10 mouse cellular contexts compared by ENCODE assay signal in the genomic region with DNA sequence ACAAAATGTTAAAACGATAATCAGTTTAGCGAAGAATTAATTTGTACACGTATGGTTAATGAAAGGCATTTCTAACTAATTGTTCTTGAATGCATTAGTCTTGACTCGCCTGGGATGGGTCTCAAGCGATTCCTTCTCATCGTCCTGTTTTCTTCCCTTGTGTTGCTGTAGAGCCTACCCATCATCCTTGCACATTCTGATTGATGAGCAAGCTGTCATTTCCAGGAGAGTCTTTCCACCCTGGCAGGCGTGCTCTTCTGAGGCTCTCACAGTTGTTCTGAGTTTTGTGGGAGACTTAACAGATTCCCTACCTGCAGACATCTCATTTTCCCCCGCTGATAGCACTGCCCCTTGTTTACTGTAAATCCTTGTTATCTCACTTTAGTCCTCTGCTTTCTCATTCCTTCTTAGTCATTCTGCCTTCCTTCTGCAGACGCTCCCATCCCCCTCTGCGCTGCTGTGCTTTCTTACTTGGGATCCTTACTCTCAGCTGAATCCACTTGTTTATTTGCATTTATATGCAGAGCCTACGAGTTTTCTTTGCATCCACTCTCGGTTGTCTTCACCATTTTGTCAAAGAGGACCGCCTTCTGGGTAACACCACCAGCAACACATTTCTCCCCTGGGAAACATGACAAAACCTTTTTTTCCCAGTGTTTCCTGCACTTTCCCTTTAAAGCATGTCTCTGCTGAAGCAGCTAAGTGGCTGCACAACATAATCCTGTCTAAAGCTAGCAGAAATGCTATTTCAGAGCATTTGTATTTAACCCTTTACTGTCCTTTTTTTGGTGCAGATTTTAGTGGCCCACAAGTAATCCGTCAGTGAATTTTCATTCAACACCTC. TPM values are rescaled to one million over a fixed set of nuclear protein-coding genes. Genes with fewer than 3 reads are reported as not detected.
DNase-seq lines count a peak whose midpoint lies in the region; ATAC-seq and TF ChIP-seq lines count a peak whose summit lies in the region.
"Had no signal": no experiment of that assay in that cellular context is flagged by ENCODE, and none has a peak within 500 bp of the region (broad histone marks: within the 10 kb centered on the region; RNA-seq: fewer than 3 reads in every experiment).

No protein-coding gene starts in this region.

- H3K27ac ChIP-seq in heart, postnatal 0 days (ENCODE audit: low read depth), result no peak overlapping the region
- no peak overlapping the region for H3K27ac ChIP-seq in forebrain, embryonic 16.5 days (ENCODE audit: low read length)
- H3K27ac ChIP-seq in midbrain, embryonic 16.5 days (ENCODE audit: low read length), result peak overlapping the region; percentile 74
- H3K27ac ChIP-seq: limb, embryonic 15.5 days had no signal

- H3K36me3 ChIP-seq in heart, postnatal 0 days (replicated peaks; ENCODE audit: control insufficient read depth, insufficient read depth, low read length), result no peaks in the 10 kb centered on the region
- no peaks in the 10 kb centered on the region for H3K36me3 ChIP-seq in forebrain, embryonic 16.5 days (ENCODE audit: control insufficient read depth, insufficient read depth)
- H3K36me3 ChIP-seq in midbrain, embryonic 16.5 days (ENCODE audit: control insufficient read depth, insufficient read depth, low read length), result no peaks in the 10 kb centered on the region
- H3K36me3 ChIP-seq: limb, embryonic 15.5 days had no signal

- no peak for DNase-seq in heart, postnatal 0 days (ENCODE audit: low spot score)
- no peak for DNase-seq in heart, adult 8-10 months (ENCODE audit: low spot score)
- peak; percentile 25 for DNase-seq in embryo, embryonic 11 days
- no peak for DNase-seq in MN1 (ENCODE audit: low spot score)
- no peak for DNase-seq in lung, adult 18-20 months
- DNase-seq in cerebellum, adult 18-20 months, result no peak
- DNase-seq: thymus, postnatal 4 days had no signal

- H3K9ac ChIP-seq in heart, postnatal 0 days (replicated peaks; ENCODE audit: low read depth, low read length), result no peak overlapping the region
- H3K9ac ChIP-seq in forebrain, embryonic 16.5 days (replicated peaks; ENCODE audit: low read depth, low read length), result peak overlapping the region; percentile 14; the same call in 1 of the 2 replicates
- peak overlapping the region; percentile 43; the same call in 1 of the 2 replicates for H3K9ac ChIP-seq in midbrain, embryonic 16.5 days (ENCODE audit: low read depth, low read length)
- H3K9ac ChIP-seq: limb, embryonic 15.5 days had no signal

- TF ChIP-seq EP300 in heart, postnatal 0 days (IDR thresholded peaks at IDR 0.05; ENCODE audit: low read depth), result no peak

- H3K4me2 ChIP-seq in heart, postnatal 0 days (ENCODE audit: low read depth, low read length), result peak overlapping the region; percentile 25; the same call in 1 of the 2 replicates
- H3K4me2 ChIP-seq in forebrain, embryonic 16.5 days (ENCODE audit: low read length), result peak overlapping the region; percentile 33
- H3K4me2 ChIP-seq in midbrain, embryonic 16.5 days (ENCODE audit: low read length), result peak overlapping the region; percentile 59
- H3K4me2 ChIP-seq: limb, embryonic 15.5 days had no signal

- no peak for ATAC-seq in heart, postnatal 0 days (ENCODE audit: insufficient read depth, low read depth)
- ATAC-seq in forebrain, embryonic 16.5 days, result peak; percentile 75
- peak; percentile 87 for ATAC-seq in midbrain, embryonic 16.5 days

- H3K4me3 ChIP-seq in heart, postnatal 0 days (ENCODE audit: low read depth, low read length), result no peak overlapping the region
- H3K4me3 ChIP-seq in forebrain, embryonic 16.5 days (replicated peaks; ENCODE audit: low read length), result peak overlapping the region; percentile 1; the same call in 1 of the 2 replicates
- H3K4me3 ChIP-seq in midbrain, embryonic 16.5 days (ENCODE audit: low read depth, low read length), result peak overlapping the region; percentile 14
- H3K4me3 ChIP-seq: limb, embryonic 15.5 days had no signal

- no peak for TF ChIP-seq CTCF in heart, postnatal 0 days (IDR thresholded peaks at IDR 0.05; ENCODE audit: low read depth)

- H3K27me3 ChIP-seq in heart, postnatal 0 days (ENCODE audit: control insufficient read depth, insufficient read depth, low read length), result no peaks in the 10 kb centered on the region
- H3K27me3 ChIP-seq in forebrain, embryonic 16.5 days (replicated peaks; ENCODE audit: control insufficient read depth, insufficient read depth, low read length), result no peaks in the 10 kb centered on the region
- H3K27me3 ChIP-seq in midbrain, embryonic 16.5 days (ENCODE audit: control insufficient read depth, insufficient read depth, low read depth, low read length), result no peaks in the 10 kb centered on the region
- H3K27me3 ChIP-seq: limb, embryonic 15.5 days had no signal

- 27% methylated on average over 14 of the region's 14 CpGs for WGBS in heart, postnatal 0 days
- 21% methylated on average over 14 of the region's 14 CpGs for WGBS in forebrain, embryonic 16.5 days
- WGBS in midbrain, embryonic 16.5 days, result 15% methylated on average over 14 of the region's 14 CpGs

- H3K9me3 ChIP-seq in heart, postnatal 0 days (replicated peaks; ENCODE audit: control insufficient read depth, low read length), result no peaks in the 10 kb centered on the region
- H3K9me3 ChIP-seq in forebrain, embryonic 16.5 days (ENCODE audit: control insufficient read depth, low read length), result no peaks in the 10 kb centered on the region
- H3K9me3 ChIP-seq in midbrain, embryonic 16.5 days (replicated peaks; ENCODE audit: control insufficient read depth, low read length, poor library complexity, severe bottlenecking), result no peaks in the 10 kb centered on the region
- H3K9me3 ChIP-seq: limb, embryonic 15.5 days had no signal

- no peaks in the 10 kb centered on the region for H3K4me1 ChIP-seq in heart, postnatal 0 days (ENCODE audit: control insufficient read depth, insufficient read depth)
- H3K4me1 ChIP-seq in forebrain, embryonic 16.5 days (replicated peaks; ENCODE audit: control insufficient read depth, insufficient read depth, low read length), result peaks cover 4% of the 10 kb centered on the region; the same call in 1 of the 2 replicates
- peaks cover 18% of the 10 kb centered on the region for H3K4me1 ChIP-seq in midbrain, embryonic 16.5 days (ENCODE audit: control insufficient read depth, insufficient read depth, low read length)
- H3K4me1 ChIP-seq: limb, embryonic 15.5 days had no signal

RNA-seq across cellular contexts. Expression of gene Cxxc4, which starts 45.5 kb away (rescaled TPM):
- 2.7 and 8.3 TPM in 2 replicates for total RNA-seq in heart, postnatal 0 days (2014; rRNA removed; ENCODE audit: low replicate concordance)
- polyA plus RNA-seq in heart, postnatal 0 days (2015; fragmentation: Nextera tagmentation; extraction: Ambion mirVana), result 2.2 and 2.4 TPM in 2 replicates
- total RNA-seq in heart, adult 8-10 months (2022), result 1 to 10 TPM; 2.3 to 2.5 (median 2.3) TPM
- polyA plus RNA-seq in forebrain, embryonic 16.5 days (2015; fragmentation: Nextera tagmentation; extraction: Ambion mirVana), result 12.3 and 15.3 TPM in 2 replicates
- 43.6 and 45.6 TPM in 2 replicates for polyA plus RNA-seq in midbrain, embryonic 16.5 days (2015; fragmentation: Nextera tagmentation; extraction: Ambion mirVana)
